Mouse (Mus musculus): ENCODE measurements around the gene Wfdc3. TPM values are rescaled to one million over a fixed set of nuclear protein-coding genes. Genes with fewer than 3 reads are reported as not detected.

The Wfdc3 gene
- polyA plus RNA-seq, 1 experiment from 2014 or later = 0.64 TPM

DNA sequence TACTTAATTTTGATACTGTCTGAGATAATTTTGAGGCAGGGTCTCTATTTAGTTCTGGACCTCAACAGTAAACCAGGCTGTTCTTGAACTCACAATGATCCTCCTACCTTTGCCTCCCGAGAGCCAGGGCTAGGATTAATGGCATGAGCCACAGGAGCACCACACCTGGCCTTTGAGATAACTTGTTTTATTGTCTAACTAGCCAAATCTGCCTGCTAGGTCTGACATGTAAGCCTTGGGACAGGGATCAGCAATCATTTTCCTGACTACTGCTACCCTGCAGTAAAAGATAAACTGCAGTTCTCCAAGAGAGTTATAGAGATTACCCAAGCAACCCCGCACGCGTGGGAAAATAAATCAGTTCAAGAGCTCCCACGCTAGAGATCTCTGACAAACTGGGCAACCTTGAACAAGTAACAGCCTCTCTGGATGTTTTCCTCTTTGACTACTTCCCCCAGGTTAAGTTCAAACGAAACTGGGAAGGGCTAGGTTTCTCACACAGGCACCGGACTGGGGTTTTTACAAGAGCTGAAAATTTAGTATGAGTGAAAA is 39.2 kb upstream of the Wfdc3 start:
- peak overlapping the region; percentile 76 for H3K9ac ChIP-seq (ENCODE audit: low read depth, low read length)
- H3K4me3 ChIP-seq (replicated peaks; ENCODE audit: low read depth, low read length) = peak overlapping the region; percentile 67
- no peaks in the 10 kb centered on the region; the same call in 1 of the 2 replicates for H3K4me1 ChIP-seq (replicated peaks; ENCODE audit: insufficient read depth, low read length)
- no peak for TF ChIP-seq CTCF (IDR thresholded peaks at IDR 0.05; ENCODE audit: low read depth)
- DNase-seq (ENCODE audit: low spot score) (no peak), ATAC-seq (replicated peaks; ENCODE audit: low FRiP score, low read depth) (no peak)
- H3K9me3 ChIP-seq (replicated peaks; ENCODE audit: low read length) = no peaks in the 10 kb centered on the region
- no peaks in the 10 kb centered on the region for H3K27me3 ChIP-seq (ENCODE audit: insufficient read depth, low read length)
- 3% methylated on average over 7 of the region's 7 CpGs for WGBS
- H3K36me3 ChIP-seq (ENCODE audit: insufficient read depth, low read length) = no peaks in the 10 kb centered on the region
- peak overlapping the region; percentile 75 for H3K4me2 ChIP-seq (ENCODE audit: low read length)
- peak overlapping the region; percentile 90 for H3K27ac ChIP-seq

DNA sequence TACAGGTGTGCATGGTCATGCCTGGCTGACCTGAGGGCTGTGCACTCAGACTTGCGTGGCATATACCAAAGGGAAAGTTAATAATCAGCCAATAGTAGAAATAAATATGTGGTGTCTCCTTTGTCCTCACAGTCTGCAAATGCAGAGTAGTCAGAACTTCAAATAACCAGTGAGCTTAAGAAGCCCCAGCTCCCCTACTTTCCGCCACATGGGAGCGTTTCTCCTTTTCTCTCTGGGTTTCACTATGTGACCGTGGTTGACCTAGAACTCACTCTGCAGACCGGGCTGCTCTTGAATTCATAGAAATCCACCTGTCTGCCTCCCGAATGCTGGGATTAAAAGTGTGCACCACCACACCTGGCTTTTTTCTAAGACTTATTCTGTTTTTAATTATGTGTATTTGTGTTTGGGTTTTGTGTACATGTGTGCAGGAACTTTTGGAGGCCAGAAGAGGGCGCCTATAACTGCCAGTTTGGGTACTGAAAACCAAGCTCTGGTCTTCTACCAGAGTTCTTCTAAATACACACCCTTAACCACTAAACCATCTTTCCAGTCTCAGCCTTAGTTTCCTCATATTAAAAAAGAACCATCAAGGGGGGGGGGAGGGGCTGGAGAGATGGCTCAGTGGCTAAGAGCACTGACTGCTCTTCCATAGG is 38.3 kb upstream of the Wfdc3 start:
- Histone ChIP-seq H3K36me3 (ENCODE audit: insufficient read depth, low read length) (no peaks in the 10 kb centered on the region), H3K9me3 (replicated peaks; ENCODE audit: low read length) (no peaks in the 10 kb centered on the region), H3K27ac (no peak overlapping the region), H3K4me1 (replicated peaks; ENCODE audit: insufficient read depth, low read length) (no peaks in the 10 kb centered on the region; the same call in 1 of the 2 replicates), H3K27me3 (ENCODE audit: insufficient read depth, low read length) (no peaks in the 10 kb centered on the region), H3K4me2 (ENCODE audit: low read length) (no peak overlapping the region), H3K4me3 (replicated peaks; ENCODE audit: low read depth, low read length) (no peak overlapping the region), H3K9ac (ENCODE audit: low read depth, low read length) (no peak overlapping the region)
- 70% methylated on average over 7 of the region's 7 CpGs for WGBS
- peak; percentile 62 for TF ChIP-seq CTCF (IDR thresholded peaks at IDR 0.05; ENCODE audit: low read depth)
- DNase-seq (ENCODE audit: low spot score) (peak; percentile 60), ATAC-seq (replicated peaks; ENCODE audit: low FRiP score, low read depth) (no peak)

DNA sequence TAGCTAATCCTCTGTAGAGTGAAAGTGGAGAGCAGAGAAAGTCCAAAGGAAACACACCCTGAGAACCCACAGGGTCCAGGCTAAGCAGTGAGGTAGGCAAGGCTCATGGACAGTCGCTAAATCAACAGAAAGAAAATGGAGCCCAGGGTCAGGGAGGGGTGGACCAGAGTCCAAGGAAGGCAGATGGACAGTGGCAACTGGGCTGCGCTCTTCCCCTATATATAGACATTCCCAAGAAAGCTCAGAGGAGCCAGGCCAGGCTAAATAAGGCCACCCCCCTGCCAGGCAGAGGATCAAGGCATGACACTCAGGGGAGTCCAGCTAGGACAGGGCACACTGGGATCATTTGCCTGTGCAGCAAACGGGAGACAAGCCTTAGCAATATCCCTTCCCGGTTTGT is 36.1 kb upstream of the Wfdc3 start:
- 73% methylated on average over 4 of the region's 4 CpGs for WGBS

GRCm38 (mm10) chr2:164779481-164780086 is 33.9 kb upstream of the Wfdc3 start, which contains the start of gene Tnnc2:
TSS of gene Tnnc2 (minus strand) at chr2:164779967.
- Histone ChIP-seq H3K27ac (no peak within 1 kb of the TSS), H3K4me2 (ENCODE audit: low read length) (no peak within 1 kb of the TSS), H3K9me3 (replicated peaks; ENCODE audit: low read length) (no peaks in the 10 kb centered on the region), H3K27me3 (ENCODE audit: insufficient read depth, low read length) (no peaks in the 10 kb centered on the region), H3K36me3 (ENCODE audit: insufficient read depth, low read length) (no peaks in the 10 kb centered on the region), H3K4me1 (replicated peaks; ENCODE audit: insufficient read depth, low read length) (no peaks in the 10 kb centered on the region), H3K9ac (ENCODE audit: low read depth, low read length) (no peak within 1 kb of the TSS), H3K4me3 (replicated peaks; ENCODE audit: low read depth, low read length) (no peak within 1 kb of the TSS)
- 63% methylated on average over 8 of the region's 8 CpGs for WGBS
- ATAC-seq (replicated peaks; ENCODE audit: low FRiP score, low read depth) = no peak; the same call in 1 of the 2 replicates
- DNase-seq (ENCODE audit: low spot score) = no peak
- no peak for TF ChIP-seq CTCF (IDR thresholded peaks at IDR 0.05; ENCODE audit: low read depth)

More for the DNA sequence above, 36.1 kb upstream of the Wfdc3 start:
- TF ChIP-seq CTCF (IDR thresholded peaks at IDR 0.05; ENCODE audit: low read depth) = no peak
- H3K27ac ChIP-seq = no peak overlapping the region
- H3K36me3 ChIP-seq (ENCODE audit: insufficient read depth, low read length) = no peaks in the 10 kb centered on the region
- no peak overlapping the region for H3K9ac ChIP-seq (ENCODE audit: low read depth, low read length)
- H3K4me1 ChIP-seq (replicated peaks; ENCODE audit: insufficient read depth, low read length) = no peaks in the 10 kb centered on the region; the same call in 1 of the 2 replicates
- ATAC-seq (replicated peaks; ENCODE audit: low FRiP score, low read depth) (no peak), DNase-seq (ENCODE audit: low spot score) (no peak)
- no peaks in the 10 kb centered on the region for H3K27me3 ChIP-seq (ENCODE audit: insufficient read depth, low read length)
- H3K9me3 ChIP-seq (replicated peaks; ENCODE audit: low read length) = no peaks in the 10 kb centered on the region
- no peak overlapping the region for H3K4me3 ChIP-seq (replicated peaks; ENCODE audit: low read depth, low read length)
- H3K4me2 ChIP-seq (ENCODE audit: low read length) = no peak overlapping the region

- 67% methylated on average over 7 of the region's 7 CpGs for WGBS
- no peak for DNase-seq (ENCODE audit: low spot score)
- Histone ChIP-seq H3K9me3 (replicated peaks; ENCODE audit: low read length) (no peaks in the 10 kb centered on the region), H3K36me3 (ENCODE audit: insufficient read depth, low read length) (no peaks in the 10 kb centered on the region), H3K4me3 (replicated peaks; ENCODE audit: low read depth, low read length) (no peak overlapping the region), H3K9ac (ENCODE audit: low read depth, low read length) (no peak overlapping the region), H3K27ac (no peak overlapping the region), H3K4me1 (replicated peaks; ENCODE audit: insufficient read depth, low read length) (no peaks in the 10 kb centered on the region), H3K4me2 (ENCODE audit: low read length) (no peak overlapping the region), H3K27me3 (ENCODE audit: insufficient read depth, low read length) (no peaks in the 10 kb centered on the region)
- no peak for TF ChIP-seq CTCF (IDR thresholded peaks at IDR 0.05; ENCODE audit: low read depth)
- no peak for ATAC-seq (replicated peaks; ENCODE audit: low FRiP score, low read depth)
These were observed 33.1 kb upstream of the Wfdc3 start for GRCm38 (mm10) chr2:164778809-164779208.

GRCm38 (mm10) chr2:164778015-164778287 is 32.2 kb upstream of the Wfdc3 start:
- no peak overlapping the region for H3K27ac ChIP-seq
- H3K27me3 ChIP-seq (ENCODE audit: insufficient read depth, low read length) = no peaks in the 10 kb centered on the region
- DNase-seq (ENCODE audit: low spot score) (no peak), ATAC-seq (replicated peaks; ENCODE audit: low FRiP score, low read depth) (no peak)
- H3K4me1 ChIP-seq (replicated peaks; ENCODE audit: insufficient read depth, low read length) = no peaks in the 10 kb centered on the region
- TF ChIP-seq CTCF (IDR thresholded peaks at IDR 0.05; ENCODE audit: low read depth) = no peak
- H3K9ac ChIP-seq (ENCODE audit: low read depth, low read length) = no peak overlapping the region
- WGBS = 91% methylated on average over 11 of the region's 11 CpGs
- H3K9me3 ChIP-seq (replicated peaks; ENCODE audit: low read length) = no peaks in the 10 kb centered on the region
- no peak overlapping the region for H3K4me3 ChIP-seq (replicated peaks; ENCODE audit: low read depth, low read length)
- H3K36me3 ChIP-seq (ENCODE audit: insufficient read depth, low read length) = no peaks in the 10 kb centered on the region
- H3K4me2 ChIP-seq (ENCODE audit: low read length) = no peak overlapping the region
